Mouse (Mus musculus) lung, embryonic 14.5 days (tissue): Measurements from ENCODE around the gene Hira. TPM values are rescaled to one million over a fixed set of nuclear protein-coding genes. Genes with fewer than 3 reads are reported as not detected.
A peak's percentile ranks its signal among the peaks of the same experiment; 100 is the strongest.
"Not testable (repeated sequence)": the region's sequence is repeated elsewhere in the genome, so short reads cannot be mapped to it uniquely, and the experiment has no call there.

Experiments used
- ATAC-seq: fragments of 200-750 bp; cut with Nextera tagmentation; 2 replicates; pipeline ENCODE4 v1.8.0; 2017; ENCODE audit warnings: mild to moderate bottlenecking, moderate TSS enrichment, moderate library complexity; ENCODE audit not compliant: insufficient read depth
- DNase-seq: peaks from one replicate; pipeline ENCODE4 v3.0.0-alpha.2; 2015
- H3K27ac ChIP-seq: fragments of 300-500 bp; sonication (generic); 2 replicates; pipeline ENCODE4 v1.5.1; 2014; ENCODE audit warnings: low read depth, mild to moderate bottlenecking, moderate library complexity
- H3K27me3 ChIP-seq: fragments of 300-500 bp; sonication (generic); 2 replicates; pipeline ENCODE4 v1.6.1; 2014; ENCODE audit warnings: low read length, control low read depth; ENCODE audit not compliant: insufficient read depth
- H3K36me3 ChIP-seq: fragments of 300-500 bp; sonication (generic); 2 replicates; pipeline ENCODE4 v1.6.1; 2014; ENCODE audit warnings: control low read depth; ENCODE audit not compliant: insufficient read depth
- H3K4me1 ChIP-seq: fragments of 300-500 bp; sonication (generic); 2 replicates; pipeline ENCODE4 v1.6.1; 2014; ENCODE audit warnings: antibody characterized with exemption, control low read depth; ENCODE audit not compliant: insufficient read depth
- H3K4me2 ChIP-seq: fragments of 300-500 bp; sonication (generic); 2 replicates; pipeline ENCODE4 v1.6.1; 2014; ENCODE audit warnings: mild to moderate bottlenecking
- H3K4me3 ChIP-seq: fragments of 300-500 bp; sonication (generic); 2 replicates; pipeline ENCODE4 v1.5.1; 2014; ENCODE audit warnings: low read depth, low read length
- H3K9ac ChIP-seq: fragments of 300-500 bp; sonication (generic); 2 replicates; pipeline ENCODE4 v1.6.1; 2014
- H3K9me3 ChIP-seq: fragments of 300-500 bp; sonication (generic); 2 replicates; pipeline ENCODE4 v1.6.1; 2016; ENCODE audit warnings: low read depth, low read length, control low read depth
- CTCF ChIP-seq: IDR thresholded peaks from 2 replicates; pipeline ENCODE4 v1.5.1; 2016; ENCODE audit warnings: antibody characterized with exemption, low read depth
- WGBS: fragments of 180-500 bp; shearing (Covaris S2); extraction: QIAGEN DNeasy Blood & Tissue Kit; methylation state at CpG from one replicate; pipeline ENCODE4 v1.1.7; 2014; 5-methylcytosine and 5-hydroxymethylcytosine counted together
- polyA plus RNA-seq: library from polyadenylated mRNA; unstranded; fragments of >200 nt; fragmentation: Nextera tagmentation; extraction: Ambion mirVana; gene quantifications from 2 replicates; pipeline ENCODE4 v1.2.1, GENCODE M21; 2014

The Hira gene
- polyA plus RNA-seq, 1 experiment from 2014 or later: 16.4 TPM

DNA sequence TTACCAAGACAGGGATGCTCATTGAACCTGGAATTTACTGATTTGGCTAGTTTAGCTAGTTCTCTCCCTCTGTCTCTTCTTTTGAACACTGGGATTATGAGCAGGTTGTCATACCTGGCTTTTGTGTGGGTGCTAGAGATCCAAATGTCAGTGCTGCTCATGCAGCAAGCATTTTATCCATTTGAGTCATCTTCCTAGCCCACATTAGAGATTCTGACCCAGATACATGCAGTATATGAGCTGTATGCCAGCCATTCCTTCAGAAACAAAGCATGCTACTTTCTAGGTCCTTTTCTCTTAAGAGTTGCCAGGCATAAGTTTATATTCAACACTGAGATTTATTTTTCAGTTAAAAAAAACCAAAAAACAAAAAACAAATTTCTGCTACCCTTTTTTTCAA lies 76.0 kb downstream of the Hira start:
- no peaks in the 10 kb centered on the region for H3K27me3 ChIP-seq
- DNase-seq (no peak), ATAC-seq (no peak)
- H3K9ac ChIP-seq: no peak overlapping the region
- H3K36me3 ChIP-seq: peaks cover 92% of the 10 kb centered on the region
- no peaks in the 10 kb centered on the region for H3K9me3 ChIP-seq
- no peak overlapping the region for H3K27ac ChIP-seq
- H3K4me1 ChIP-seq: no peaks in the 10 kb centered on the region
- H3K4me3 ChIP-seq: no peak overlapping the region
- H3K4me2 ChIP-seq: no peak overlapping the region
- no peak for TF ChIP-seq CTCF

DNA sequence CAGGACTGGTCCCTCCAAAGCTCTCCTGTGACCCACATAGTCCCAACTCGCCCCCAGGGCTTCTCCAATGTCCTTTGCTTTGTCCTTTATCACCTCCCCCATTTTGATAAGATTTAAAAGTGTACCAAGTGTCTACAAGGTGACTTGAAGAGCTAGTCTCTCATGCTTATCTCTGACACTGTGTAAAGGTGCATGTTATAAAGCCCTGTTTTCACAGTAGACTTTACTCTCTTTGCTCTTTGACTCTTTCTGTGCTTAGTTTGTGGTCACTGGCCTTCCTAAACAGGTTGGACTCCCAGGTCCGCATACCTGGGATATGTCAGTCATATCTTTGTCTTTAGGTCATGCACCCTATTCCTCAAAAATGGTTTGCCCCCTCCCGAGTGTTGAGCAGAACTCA lies 78.2 kb downstream of the Hira start:
- 82% methylated on average over 3 of the region's 3 CpGs for WGBS
- no peak for ATAC-seq
- Histone ChIP-seq H3K4me3 (no peak overlapping the region), H3K27ac (no peak overlapping the region), H3K4me2 (no peak overlapping the region), H3K27me3 (no peaks in the 10 kb centered on the region), H3K9ac (no peak overlapping the region), H3K9me3 (no peaks in the 10 kb centered on the region), H3K36me3 (peaks cover 73% of the 10 kb centered on the region), H3K4me1 (no peaks in the 10 kb centered on the region)
- TF ChIP-seq CTCF: no peak
- DNase-seq: no peak

DNA sequence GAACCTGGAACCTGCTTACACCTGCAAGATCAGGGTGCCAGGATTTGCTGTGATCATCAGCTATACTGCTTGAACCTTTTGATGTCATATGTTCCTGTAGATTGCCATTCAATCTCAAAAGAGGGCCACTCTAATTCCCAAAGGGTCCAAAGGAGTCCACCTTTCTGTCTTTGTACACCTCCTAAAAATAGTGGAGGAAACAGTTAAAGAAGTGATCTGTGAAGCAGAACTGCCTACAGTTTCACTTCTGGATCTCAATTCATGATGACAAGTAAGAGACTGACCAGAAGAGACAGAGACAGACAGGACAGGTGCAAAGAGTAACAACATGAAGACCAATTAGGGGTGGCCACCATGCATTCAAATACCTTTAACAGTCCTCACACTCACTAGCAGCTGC lies 86.6 kb downstream of the Hira start:
- Histone ChIP-seq H3K4me1 (no peaks in the 10 kb centered on the region), H3K36me3 (peaks cover 56% of the 10 kb centered on the region), H3K27me3 (no peaks in the 10 kb centered on the region), H3K4me3 (no peak overlapping the region), H3K4me2 (no peak overlapping the region), H3K9ac (no peak overlapping the region), H3K27ac (no peak overlapping the region), H3K9me3 (peaks cover 10% of the 10 kb centered on the region)
- no peak for TF ChIP-seq CTCF
- DNase-seq: no peak
- ATAC-seq: no peak

DNA sequence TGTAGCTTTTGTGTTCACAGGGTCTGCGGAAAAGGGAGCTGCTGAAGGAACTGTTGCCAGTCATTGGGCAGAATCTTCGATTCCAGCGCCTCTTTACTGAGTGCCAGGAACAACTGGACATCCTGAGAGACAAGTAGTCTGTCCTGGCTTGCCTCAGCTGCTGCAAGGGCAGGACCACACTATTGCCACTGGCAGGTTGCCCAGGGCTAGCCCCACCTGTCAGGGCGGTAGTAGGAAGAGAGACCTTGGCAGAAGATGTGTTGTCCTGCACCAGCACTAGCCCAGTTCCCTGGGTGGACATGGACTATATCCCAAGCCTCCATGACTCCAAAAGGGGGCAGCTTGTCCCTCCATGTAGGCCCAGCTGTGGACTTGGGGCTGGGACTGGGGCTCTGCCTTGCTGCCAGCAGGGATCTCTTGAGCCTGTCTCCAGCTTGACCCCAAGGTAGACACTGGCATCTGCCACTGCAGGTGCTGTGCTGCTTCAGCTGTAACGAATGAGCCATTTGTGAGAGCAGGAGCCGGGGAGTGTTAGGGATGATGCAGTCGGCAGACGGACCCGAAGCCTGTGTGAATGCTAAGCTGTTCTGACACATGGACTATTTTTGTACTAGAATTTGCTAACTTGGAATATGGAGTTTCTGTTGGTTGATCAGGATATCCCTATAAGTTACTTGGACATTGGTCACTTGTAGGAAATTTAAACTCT lies 92.7 kb downstream of the Hira start:
- DNase-seq: no peak
- WGBS: 74% methylated on average over 9 of the region's 9 CpGs
- Histone ChIP-seq H3K4me1 (0 out of 2 replicates have a peak, but pooled peaks cover 3% of the 10 kb centered on the region), H3K9me3 (no peaks in the 10 kb centered on the region), H3K4me3 (no peak overlapping the region), H3K4me2 (no peak overlapping the region), H3K27ac (peak overlapping the region; percentile 30; the same call in 1 of the 2 replicates), H3K27me3 (no peaks in the 10 kb centered on the region), H3K36me3 (peaks cover 45% of the 10 kb centered on the region), H3K9ac (no peak overlapping the region)
- no peak for TF ChIP-seq CTCF
- ATAC-seq: no peak

DNA sequence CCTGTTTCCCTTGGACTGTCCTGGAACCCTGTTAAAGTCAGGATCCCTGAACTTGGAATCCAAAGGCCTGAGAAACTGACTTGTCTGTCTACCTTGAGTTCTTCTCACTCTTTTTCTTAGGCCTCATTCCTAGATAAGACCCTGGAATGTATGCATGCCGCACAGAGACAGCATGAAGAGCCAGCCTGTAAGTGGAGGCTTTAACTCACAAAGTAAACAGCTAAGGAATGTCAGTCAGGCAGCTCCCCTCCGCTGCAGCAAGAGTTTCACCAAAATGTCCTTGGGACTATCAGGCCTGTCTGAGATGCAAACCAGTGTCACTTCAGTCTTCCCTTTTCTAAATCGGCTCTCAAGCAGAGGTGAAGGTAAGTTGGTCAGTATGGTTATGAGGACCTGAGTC lies 94.0 kb downstream of the Hira start:
- H3K4me3 ChIP-seq: no peak overlapping the region
- 26% methylated on average over 3 of the region's 3 CpGs for WGBS
- no peaks in the 10 kb centered on the region for H3K9me3 ChIP-seq
- peaks cover 41% of the 10 kb centered on the region for H3K36me3 ChIP-seq
- 0 out of 2 replicates have a peak, but pooled peaks cover 3% of the 10 kb centered on the region for H3K4me1 ChIP-seq
- DNase-seq (peak; percentile 32), ATAC-seq (peak; percentile 79; the same call in 1 of the 2 replicates)
- H3K27ac ChIP-seq: peak overlapping the region; percentile 76
- TF ChIP-seq CTCF: no peak
- no peaks in the 10 kb centered on the region for H3K27me3 ChIP-seq
- no peak overlapping the region for H3K4me2 ChIP-seq
- no peak overlapping the region for H3K9ac ChIP-seq

DNA sequence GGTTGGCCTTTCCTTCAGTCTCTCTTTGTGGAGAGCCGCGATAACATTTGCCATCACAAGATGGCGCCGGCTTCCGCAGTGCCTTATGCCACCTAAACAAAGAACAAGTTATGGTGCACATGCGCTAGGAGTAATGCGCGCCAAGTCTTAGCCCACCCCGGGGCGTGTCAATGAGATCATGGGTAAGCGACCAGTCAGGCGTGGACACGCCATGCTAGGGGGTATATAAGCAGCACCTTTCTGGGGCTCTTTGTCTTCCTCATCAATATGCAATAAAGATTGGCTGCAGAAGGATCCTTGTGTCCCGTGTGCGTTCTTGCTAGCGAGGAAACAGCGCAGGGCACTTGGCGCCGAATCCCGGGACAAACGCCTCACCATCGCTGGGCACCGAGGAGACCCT lies 98.8 kb downstream of the Hira start:
- H3K9me3 ChIP-seq: not testable (repeated sequence)

DNA sequence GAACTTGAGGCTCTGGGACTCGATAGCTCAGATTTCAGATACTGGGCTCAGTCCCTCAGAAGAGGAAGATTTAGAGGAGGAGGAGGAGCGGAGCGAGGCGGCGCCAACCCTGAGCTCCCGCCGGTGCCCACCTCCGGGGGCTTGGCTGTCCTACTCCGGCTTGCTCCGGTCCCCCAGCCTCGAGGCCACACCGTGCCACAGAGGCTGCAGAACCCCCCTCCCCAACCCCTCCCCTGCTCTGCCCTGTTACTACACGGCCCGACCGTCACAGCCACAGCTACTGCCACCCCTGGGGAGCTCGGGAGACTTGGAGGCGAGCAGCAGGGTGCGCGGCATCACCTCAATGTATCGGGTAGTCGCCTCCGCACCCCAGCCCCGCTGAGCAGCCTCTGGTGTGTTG lies 99.5 kb downstream of the Hira start:
- Histone ChIP-seq H3K9ac (no peak overlapping the region), H3K36me3 (0 out of 2 replicates have a peak, but pooled peaks cover 3% of the 10 kb centered on the region), H3K27ac (no peak overlapping the region), H3K9me3 (no peaks in the 10 kb centered on the region), H3K27me3 (no peaks in the 10 kb centered on the region), H3K4me3 (no peak overlapping the region), H3K4me1 (no peaks in the 10 kb centered on the region), H3K4me2 (no peak overlapping the region)
- WGBS: 73% methylated on average over 16 of the region's 23 CpGs
- DNase-seq (no peak), ATAC-seq (no peak)
- no peak for TF ChIP-seq CTCF

More for the DNA sequence above, 98.8 kb downstream of the Hira start:
- H3K9ac ChIP-seq, DNase-seq, H3K4me1 ChIP-seq, H3K36me3 ChIP-seq, H3K4me2 ChIP-seq, H3K27ac ChIP-seq, H3K27me3 ChIP-seq, ATAC-seq, H3K4me3 ChIP-seq: not testable (repeated sequence)
- 86% methylated on average over 23 of the region's 23 CpGs for WGBS
